Comparison of ENCODE assay signal across 1 mouse cellular context in genomic region chr11:96564088-96564487, GRCm38 (mm10).
TF ChIP-seq lines count a peak whose summit lies in the region.

No protein-coding gene starts in this region.

TF ChIP-seq in MEL, 35 proteins besides CTCF, POLR2A, EP300 and RAD21 (continued from another document):
- TF ChIP-seq TCF12 (IDR thresholded peaks at IDR 0.05; ENCODE audit: low read depth, low read length): no peak
- no peak for TF ChIP-seq UBTF (IDR thresholded peaks at IDR 0.05; ENCODE audit: borderline replicate concordance, insufficient read depth, low read depth, low read length)
- TF ChIP-seq ZC3H11A (IDR thresholded peaks at IDR 0.05; ENCODE audit: low read depth, low read length): no peak
